Mouse (Mus musculus) cerebellum, adult 2 months (tissue): ENCODE data around the gene Galr3. TPM values are rescaled to one million over a fixed set of nuclear protein-coding genes. Genes with fewer than 3 reads are reported as not detected.

Source experiments
- DNase-seq, 2 experiments: peaks; one replicate each; pipeline ENCODE4 v3.0.0; 2021
- H3K27ac ChIP-seq: fragments of 200-500 bp; 2 replicates; pipeline ENCODE4 v1.5.1; 2012; ENCODE audit warnings: low read length, control low read depth, inconsistent platforms; ENCODE audit not compliant: insufficient read depth
- H3K27me3 ChIP-seq: fragments of 200-500 bp; 2 replicates; pipeline ENCODE4 v1.6.1; 2012; ENCODE audit warnings: inconsistent platforms, mild to moderate bottlenecking, low read length, moderate library complexity; ENCODE audit not compliant: control insufficient read depth, insufficient read depth
- H3K4me1 ChIP-seq: fragments of 200-500 bp; 2 replicates; pipeline ENCODE4 v1.6.1; 2011; ENCODE audit warnings: low read length; ENCODE audit not compliant: control insufficient read depth, insufficient read depth
- H3K4me3 ChIP-seq: fragments of 200-500 bp; replicated peaks from 2 replicates; pipeline ENCODE3; 2011; ENCODE audit warnings: mild to moderate bottlenecking, low read depth, low read length, control low read depth; ENCODE audit not compliant: insufficient read depth
- CTCF ChIP-seq: fragments of 200-500 bp; IDR thresholded peaks from 2 replicates; pipeline ENCODE4 v1.5.1; 2011; ENCODE audit warnings: low read depth, mild to moderate bottlenecking, control low read depth, low read length, moderate library complexity, borderline replicate concordance; ENCODE audit not compliant: insufficient read depth
- POLR2A ChIP-seq: fragments of 200-500 bp; IDR thresholded peaks from 2 replicates; pipeline ENCODE4 v1.6.1; 2011; ENCODE audit warnings: low read length, control low read depth, borderline replicate concordance; ENCODE audit not compliant: insufficient read depth
- WGBS: fragments of 180-500 bp; shearing (Covaris S2); methylation state at CpG from one replicate; pipeline ENCODE4 v1.1.7; 2018; 5-methylcytosine and 5-hydroxymethylcytosine counted together
- polyA plus RNA-seq: library from polyadenylated mRNA; depleted of rRNA; stranded (reverse); fragments of >200 nt; gene quantifications from 2 replicates; pipeline ENCODE4 v1.2.3, GENCODE M21; 2012

Galr3 gene
- polyA plus RNA-seq, 1 experiment = 0.26 TPM

- DNase-seq = no peak
- Histone ChIP-seq H3K4me1 (no peaks in the 10 kb centered on the region), H3K27me3 (no peaks in the 10 kb centered on the region), H3K4me3 (no peak overlapping the region), H3K27ac (no peak overlapping the region)
- no peak for TF ChIP-seq POLR2A
- TF ChIP-seq CTCF = no peak
- WGBS = 53% methylated on average over 9 of the region's 9 CpGs
Observed at GRCm38 (mm10) chr15:79050160-79050845, 8.6 kb downstream of the Galr3 start.

- H3K4me1 ChIP-seq = no peaks in the 10 kb centered on the region
- 90% methylated on average over 2 of the region's 2 CpGs for WGBS
- H3K4me3 ChIP-seq = no peak overlapping the region
- DNase-seq = no peak
- no peaks in the 10 kb centered on the region for H3K27me3 ChIP-seq
- H3K27ac ChIP-seq = no peak overlapping the region
- TF ChIP-seq POLR2A = no peak
- TF ChIP-seq CTCF = no peak
Observed at GRCm38 (mm10) chr15:79050964-79051363, 9.3 kb downstream of the Galr3 start.

GRCm38 (mm10) chr15:79051461-79052360, 10.0 kb downstream of the Galr3 start:
- Histone ChIP-seq H3K27me3 (no peaks in the 10 kb centered on the region), H3K4me1 (no peaks in the 10 kb centered on the region), H3K27ac (no peak overlapping the region), H3K4me3 (no peak overlapping the region)
- no peak for DNase-seq
- WGBS = 75% methylated on average over 13 of the region's 13 CpGs
- TF ChIP-seq CTCF (no peak), POLR2A (no peak)

GRCm38 (mm10) chr15:79052366-79052765, 10.7 kb downstream of the Galr3 start:
- Histone ChIP-seq H3K27me3 (no peaks in the 10 kb centered on the region), H3K4me1 (no peaks in the 10 kb centered on the region), H3K27ac (no peak overlapping the region), H3K4me3 (no peak overlapping the region)
- TF ChIP-seq POLR2A (no peak), CTCF (no peak)
- 86% methylated on average over 2 of the region's 2 CpGs for WGBS
- no peak for DNase-seq

GRCm38 (mm10) chr15:79056601-79057000, 14.9 kb downstream of the Galr3 start:
- Histone ChIP-seq H3K4me1 (no peaks in the 10 kb centered on the region), H3K27me3 (no peaks in the 10 kb centered on the region), H3K4me3 (no peak overlapping the region), H3K27ac (no peak overlapping the region)
- DNase-seq = no peak
- WGBS = 89% methylated on average over 7 of the region's 7 CpGs
- TF ChIP-seq CTCF (no peak), POLR2A (no peak)

GRCm38 (mm10) chr15:79057850-79058249, 16.2 kb downstream of the Galr3 start:
- no peaks in the 10 kb centered on the region for H3K27me3 ChIP-seq
- TF ChIP-seq CTCF (no peak), POLR2A (no peak)
- WGBS = 86% methylated on average over 6 of the region's 6 CpGs
- no peaks in the 10 kb centered on the region for H3K4me1 ChIP-seq
- no peak overlapping the region for H3K27ac ChIP-seq
- DNase-seq = no peak
- no peak overlapping the region for H3K4me3 ChIP-seq

GRCm38 (mm10) chr15:79060887-79061565, 19.3 kb downstream of the Galr3 start:
- Histone ChIP-seq H3K27me3 (no peaks in the 10 kb centered on the region), H3K4me1 (no peaks in the 10 kb centered on the region), H3K27ac (no peak overlapping the region), H3K4me3 (no peak overlapping the region)
- TF ChIP-seq CTCF (no peak), POLR2A (no peak)
- 48% methylated on average over 14 of the region's 14 CpGs for WGBS
- DNase-seq = no peak
